Mouse (Mus musculus): ENCODE measurements around the gene Ube2m.

DNA sequence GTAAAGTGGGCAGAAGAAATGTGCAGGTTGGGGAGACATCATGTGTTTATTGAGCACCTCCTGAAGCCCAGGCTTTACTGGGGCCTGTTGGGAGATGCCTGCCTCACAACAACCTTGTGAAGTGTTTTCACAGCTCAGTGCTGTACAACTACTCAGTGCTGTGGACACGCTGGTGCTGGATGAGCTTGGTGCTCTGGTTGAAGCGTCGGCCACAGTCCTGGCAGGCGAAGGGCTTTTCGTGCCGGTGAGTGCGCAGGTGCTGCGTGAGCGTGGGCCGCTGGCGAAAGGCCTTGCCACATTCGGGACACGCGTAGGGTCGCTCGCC, 5.0 kb upstream of the Ube2m start:
- TF ChIP-seq CTCF (IDR thresholded peaks at IDR 0.05; ENCODE audit: low read depth) = no peak
- no peak for TF ChIP-seq EP300 (IDR thresholded peaks at IDR 0.05; ENCODE audit: low read depth)
